Mouse (Mus musculus): ENCODE results near the gene Prr12.

GRCm38 (mm10) chr7:45007141-45007540 lies 45.5 kb downstream of the Prr12 start:
- no peak for TF ChIP-seq EP300 (optimal IDR thresholded peaks at IDR 0.05)
- no peak for TF ChIP-seq CTCF (IDR thresholded peaks at IDR 0.05; ENCODE audit: low read depth)

Measured in stomach, postnatal 0 days (tissue).